Mouse (Mus musculus): Measurements from ENCODE around the gene Zbtb34. TPM values are rescaled to one million over a fixed set of nuclear protein-coding genes. Genes with fewer than 3 reads are reported as not detected.

Zbtb34 gene
- polyA plus RNA-seq, 1 experiment from 2014 or later: 2.6 TPM

DNA sequence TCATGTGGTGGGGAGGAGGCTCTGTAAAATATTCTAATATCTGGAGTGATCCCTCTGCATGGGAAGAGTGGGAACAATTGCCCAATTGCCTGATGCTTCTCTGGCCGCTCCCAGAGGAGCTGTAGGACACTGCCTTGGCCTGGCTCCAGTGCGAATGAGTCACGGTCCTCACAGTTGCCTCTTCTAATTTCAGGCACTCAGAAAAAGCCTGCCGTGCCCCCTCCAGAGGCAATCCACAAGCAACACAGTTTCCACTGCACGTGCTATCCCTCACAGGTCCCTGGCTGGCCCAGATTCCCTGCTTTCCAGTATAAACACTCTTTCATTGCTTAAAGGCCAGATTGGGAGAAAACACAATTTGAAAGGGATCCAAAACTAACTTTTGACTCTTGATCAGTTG is 13.2 kb upstream of the Zbtb34 start:
- Histone ChIP-seq H3K36me3 (ENCODE audit: control insufficient read depth, insufficient read depth, low read length) (no peaks in the 10 kb centered on the region; the same call in none of the 2 replicates), H3K4me3 (ENCODE audit: low read depth, low read length) (no peak overlapping the region), H3K4me1 (replicated peaks; ENCODE audit: control insufficient read depth, insufficient read depth) (0 out of 2 replicates have a peak, but pooled peaks cover 2% of the 10 kb centered on the region), H3K4me2 (replicated peaks; ENCODE audit: low read depth) (no peak overlapping the region), H3K27me3 (ENCODE audit: control insufficient read depth, insufficient read depth, low read length) (no peaks in the 10 kb centered on the region), H3K27ac (replicated peaks) (no peak overlapping the region), H3K9ac (ENCODE audit: low read length) (no peak overlapping the region), H3K9me3 (ENCODE audit: control insufficient read depth, low read length) (no peaks in the 10 kb centered on the region)
- TF ChIP-seq EP300 (optimal IDR thresholded peaks at IDR 0.05): no peak
- TF ChIP-seq CTCF (IDR thresholded peaks at IDR 0.05; ENCODE audit: low read depth): peak; percentile 63
- DNase-seq (ENCODE audit: low spot score): peak; percentile 73
- peak; percentile 69; the same call in 1 of the 2 replicates for ATAC-seq (ENCODE audit: low FRiP score, low TSS enrichment)
- 29% methylated on average over 5 of the region's 5 CpGs for WGBS

DNA sequence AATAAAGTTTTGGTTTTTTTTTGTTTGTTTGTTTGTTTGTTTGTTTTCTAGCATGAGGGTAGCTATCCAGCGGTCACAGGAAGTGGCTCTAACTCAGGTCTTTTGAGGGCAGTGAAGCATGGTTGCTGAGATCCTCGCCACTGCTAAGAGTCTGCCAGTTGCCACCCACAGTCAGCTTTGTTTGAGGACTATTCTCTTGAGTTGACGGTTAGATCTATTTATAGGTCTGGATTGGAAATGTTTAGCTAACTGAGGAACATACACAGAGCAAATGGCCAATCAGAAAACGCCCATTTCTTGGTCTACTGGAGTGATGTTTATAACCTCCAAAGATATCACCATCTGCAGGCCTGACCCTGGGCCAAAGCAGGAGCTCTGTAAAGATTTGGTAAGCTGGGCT is 11.6 kb upstream of the Zbtb34 start:
- no peak overlapping the region for H3K9ac ChIP-seq (ENCODE audit: low read length)
- no peak overlapping the region for H3K27ac ChIP-seq (replicated peaks)
- H3K4me1 ChIP-seq (replicated peaks; ENCODE audit: control insufficient read depth, insufficient read depth): 0 out of 2 replicates have a peak, but pooled peaks cover 2% of the 10 kb centered on the region
- WGBS: 37% methylated on average over 4 of the region's 4 CpGs
- DNase-seq (ENCODE audit: low spot score) (no peak), ATAC-seq (ENCODE audit: low FRiP score, low TSS enrichment) (0 out of 2 replicates have a peak, but pooled peaks have one; percentile 14)
- H3K9me3 ChIP-seq (ENCODE audit: control insufficient read depth, low read length): no peaks in the 10 kb centered on the region
- TF ChIP-seq CTCF (IDR thresholded peaks at IDR 0.05; ENCODE audit: low read depth) (no peak), EP300 (optimal IDR thresholded peaks at IDR 0.05) (no peak)
- no peak overlapping the region for H3K4me2 ChIP-seq (replicated peaks; ENCODE audit: low read depth)
- no peaks in the 10 kb centered on the region for H3K36me3 ChIP-seq (ENCODE audit: control insufficient read depth, insufficient read depth, low read length)
- no peak overlapping the region for H3K4me3 ChIP-seq (ENCODE audit: low read depth, low read length)
- H3K27me3 ChIP-seq (ENCODE audit: control insufficient read depth, insufficient read depth, low read length): no peaks in the 10 kb centered on the region

DNA sequence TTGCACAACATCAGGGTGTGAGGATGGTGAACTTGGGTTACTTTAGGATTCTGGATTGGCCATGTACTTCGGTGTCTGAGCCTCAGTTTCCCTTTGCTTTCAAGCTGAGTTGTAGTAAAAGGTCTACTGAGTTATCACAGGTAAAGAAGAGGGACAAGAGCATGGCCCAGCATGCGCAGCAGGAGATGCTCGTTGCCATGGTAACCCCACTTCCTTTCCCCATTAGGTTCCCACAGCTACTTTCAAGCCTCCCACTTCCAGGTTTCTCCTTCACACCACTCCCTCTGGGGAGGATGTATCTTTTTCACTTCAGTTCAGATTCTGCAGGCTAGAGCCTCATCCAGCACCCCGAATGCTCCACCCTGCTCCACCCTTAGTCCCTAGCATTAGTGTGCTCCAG is 9.8 kb upstream of the Zbtb34 start:
- no peak overlapping the region for H3K9ac ChIP-seq (ENCODE audit: low read length)
- DNase-seq (ENCODE audit: low spot score) (no peak), ATAC-seq (ENCODE audit: low FRiP score, low TSS enrichment) (no peak)
- H3K27ac ChIP-seq (replicated peaks): no peak overlapping the region
- 41% methylated on average over 4 of the region's 4 CpGs for WGBS
- no peak for TF ChIP-seq CTCF (IDR thresholded peaks at IDR 0.05; ENCODE audit: low read depth)
- TF ChIP-seq EP300 (optimal IDR thresholded peaks at IDR 0.05): no peak
- no peaks in the 10 kb centered on the region for H3K9me3 ChIP-seq (ENCODE audit: control insufficient read depth, low read length)
- no peaks in the 10 kb centered on the region for H3K27me3 ChIP-seq (ENCODE audit: control insufficient read depth, insufficient read depth, low read length)
- no peaks in the 10 kb centered on the region for H3K36me3 ChIP-seq (ENCODE audit: control insufficient read depth, insufficient read depth, low read length)
- no peak overlapping the region for H3K4me3 ChIP-seq (ENCODE audit: low read depth, low read length)
- H3K4me2 ChIP-seq (replicated peaks; ENCODE audit: low read depth): no peak overlapping the region
- H3K4me1 ChIP-seq (replicated peaks; ENCODE audit: control insufficient read depth, insufficient read depth): 0 out of 2 replicates have a peak, but pooled peaks cover 2% of the 10 kb centered on the region

DNA sequence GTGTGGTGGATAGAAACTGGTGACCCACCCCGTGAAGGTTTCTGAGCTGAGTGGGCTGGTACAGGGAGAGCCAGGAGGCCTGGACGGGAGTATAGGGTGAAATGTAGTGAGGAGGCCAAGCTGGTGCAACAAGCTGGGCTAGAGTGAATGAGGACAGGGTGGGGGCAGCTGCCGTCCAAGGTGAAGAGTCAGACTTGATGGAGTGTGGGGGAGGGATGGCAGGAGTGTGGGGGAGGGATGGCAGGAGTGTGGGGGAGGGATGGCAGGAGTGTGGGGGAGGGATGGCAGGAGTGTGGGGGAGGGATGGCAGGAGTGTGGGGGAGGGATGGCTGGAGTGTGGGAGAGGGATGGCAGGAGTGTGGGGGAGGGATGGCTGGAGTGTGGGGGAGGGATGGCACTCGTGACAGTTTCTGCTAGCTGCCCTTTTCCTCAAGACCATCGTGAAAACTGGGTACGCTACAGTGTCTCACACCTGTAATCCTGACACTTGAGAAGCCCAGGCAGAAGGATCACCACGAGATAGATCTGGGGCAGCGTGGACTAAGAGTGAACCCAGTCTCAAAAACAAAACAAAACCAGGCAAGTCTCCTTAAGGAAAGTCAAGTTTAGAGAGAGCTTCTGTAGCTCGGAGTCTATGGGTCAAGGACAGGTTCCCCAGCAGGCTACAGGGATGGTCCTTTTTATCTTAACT is 9.0 kb upstream of the Zbtb34 start:
- no peak overlapping the region for H3K4me3 ChIP-seq (ENCODE audit: low read depth, low read length)
- H3K9ac ChIP-seq (ENCODE audit: low read length): no peak overlapping the region
- DNase-seq (ENCODE audit: low spot score) (no peak), ATAC-seq (ENCODE audit: low FRiP score, low TSS enrichment) (no peak; the same call in 1 of the 2 replicates)
- H3K27ac ChIP-seq (replicated peaks): peak overlapping the region; percentile 61; the same call in 1 of the 2 replicates
- no peaks in the 10 kb centered on the region for H3K9me3 ChIP-seq (ENCODE audit: control insufficient read depth, low read length)
- H3K36me3 ChIP-seq (ENCODE audit: control insufficient read depth, insufficient read depth, low read length): no peaks in the 10 kb centered on the region
- TF ChIP-seq CTCF (IDR thresholded peaks at IDR 0.05; ENCODE audit: low read depth) (no peak), EP300 (optimal IDR thresholded peaks at IDR 0.05) (no peak)
- H3K27me3 ChIP-seq (ENCODE audit: control insufficient read depth, insufficient read depth, low read length): no peaks in the 10 kb centered on the region
- 0 out of 2 replicates have a peak, but pooled peaks cover 2% of the 10 kb centered on the region for H3K4me1 ChIP-seq (replicated peaks; ENCODE audit: control insufficient read depth, insufficient read depth)
- 25% methylated on average over 9 of the region's 9 CpGs for WGBS
- H3K4me2 ChIP-seq (replicated peaks; ENCODE audit: low read depth): no peak overlapping the region

DNA sequence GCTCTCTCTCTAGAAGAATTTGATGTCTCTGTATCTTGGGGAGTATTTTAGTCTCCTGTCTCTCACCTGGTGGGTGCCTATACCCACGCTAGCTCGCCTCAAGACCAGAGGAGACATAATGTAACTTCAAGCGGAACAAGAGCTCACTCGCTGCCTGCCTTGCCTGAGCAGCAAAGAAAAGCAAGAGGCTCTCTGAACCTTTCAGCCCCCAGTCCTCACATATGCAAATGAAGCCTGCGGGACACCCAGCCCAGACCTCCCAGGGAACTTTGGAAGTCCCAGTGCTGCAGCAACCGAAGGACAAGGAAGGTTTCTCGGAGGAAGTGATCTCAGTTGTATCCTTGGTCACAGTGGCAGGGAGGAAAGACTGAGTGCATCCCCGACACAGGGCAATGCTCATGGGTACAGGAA is 8.4 kb upstream of the Zbtb34 start:
- ATAC-seq (ENCODE audit: low FRiP score, low TSS enrichment) (no peak), DNase-seq (ENCODE audit: low spot score) (no peak)
- Histone ChIP-seq H3K4me3 (ENCODE audit: low read depth, low read length) (no peak overlapping the region), H3K4me1 (replicated peaks; ENCODE audit: control insufficient read depth, insufficient read depth) (0 out of 2 replicates have a peak, but pooled peaks cover 2% of the 10 kb centered on the region), H3K4me2 (replicated peaks; ENCODE audit: low read depth) (no peak overlapping the region), H3K27ac (replicated peaks) (peak overlapping the region; percentile 61), H3K27me3 (ENCODE audit: control insufficient read depth, insufficient read depth, low read length) (no peaks in the 10 kb centered on the region), H3K36me3 (ENCODE audit: control insufficient read depth, insufficient read depth, low read length) (no peaks in the 10 kb centered on the region), H3K9me3 (ENCODE audit: control insufficient read depth, low read length) (no peaks in the 10 kb centered on the region), H3K9ac (ENCODE audit: low read length) (no peak overlapping the region)
- no peak for TF ChIP-seq EP300 (optimal IDR thresholded peaks at IDR 0.05)
- TF ChIP-seq CTCF (IDR thresholded peaks at IDR 0.05; ENCODE audit: low read depth): no peak
- WGBS: 39% methylated on average over 8 of the region's 8 CpGs

DNA sequence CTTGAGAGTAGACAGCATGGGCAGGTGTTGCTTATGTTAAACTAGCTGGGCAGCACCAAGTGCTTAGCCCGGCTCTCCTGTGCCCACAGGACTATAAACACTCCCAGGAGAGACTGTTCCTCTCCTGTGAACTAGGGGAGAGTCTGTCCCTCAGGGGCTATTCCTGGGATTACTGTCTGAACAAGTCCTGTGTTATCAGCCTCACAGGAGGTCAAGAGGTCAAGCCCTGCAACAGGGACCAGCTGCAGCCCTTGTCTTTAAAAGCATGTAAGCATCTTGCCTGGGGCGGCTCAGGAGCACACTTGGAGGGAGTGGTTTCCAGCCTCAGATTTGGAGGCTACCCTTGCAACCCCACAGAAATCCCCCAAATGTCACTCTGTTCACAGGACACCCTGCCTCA is 7.3 kb upstream of the Zbtb34 start:
- Histone ChIP-seq H3K4me2 (replicated peaks; ENCODE audit: low read depth) (no peak overlapping the region), H3K9me3 (ENCODE audit: control insufficient read depth, low read length) (no peaks in the 10 kb centered on the region), H3K4me1 (replicated peaks; ENCODE audit: control insufficient read depth, insufficient read depth) (no peaks in the 10 kb centered on the region), H3K9ac (ENCODE audit: low read length) (no peak overlapping the region), H3K4me3 (ENCODE audit: low read depth, low read length) (no peak overlapping the region), H3K27ac (replicated peaks) (no peak overlapping the region), H3K36me3 (ENCODE audit: control insufficient read depth, insufficient read depth, low read length) (no peaks in the 10 kb centered on the region), H3K27me3 (ENCODE audit: control insufficient read depth, insufficient read depth, low read length) (no peaks in the 10 kb centered on the region)
- ATAC-seq (ENCODE audit: low FRiP score, low TSS enrichment) (no peak), DNase-seq (ENCODE audit: low spot score) (no peak)
- no peak for TF ChIP-seq CTCF (IDR thresholded peaks at IDR 0.05; ENCODE audit: low read depth)
- TF ChIP-seq EP300 (optimal IDR thresholded peaks at IDR 0.05): no peak
- 40% methylated on average over 2 of the region's 2 CpGs for WGBS

All from stomach, postnatal 0 days (tissue).